Mouse (Mus musculus) heart, adult 8-10 months (tissue): ENCODE data around the gene Zbtb41. TPM values are rescaled to one million over a fixed set of nuclear protein-coding genes. Genes with fewer than 3 reads are reported as not detected.

Source experiments
- DNase-seq: peaks from one replicate; pipeline ENCODE4 v3.0.0; 2022; ENCODE audit warnings: low spot score
- total RNA-seq, 4 experiments: library from RNA; stranded (reverse); gene quantifications; 2 replicates each; pipeline ENCODE4 v1.2.4; 2022

The Zbtb41 gene
- total RNA-seq, 4 experiments from 2014 or later: 19.7 to 25.4 (median 21.6) TPM

GRCm38 (mm10) chr1:139465936-139466335, 43.8 kb downstream of the Zbtb41 start:
- DNase-seq: no peak

GRCm38 (mm10) chr1:139478898-139479297, 56.8 kb downstream of the Zbtb41 start:
- DNase-seq: no peak

- no peak for DNase-seq
These were observed 58.2 kb downstream of the Zbtb41 start for GRCm38 (mm10) chr1:139480246-139480645.

GRCm38 (mm10) chr1:139481146-139481545, 59.1 kb downstream of the Zbtb41 start:
- no peak for DNase-seq

GRCm38 (mm10) chr1:139494630-139495029, 72.5 kb downstream of the Zbtb41 start:
- no peak for DNase-seq

GRCm38 (mm10) chr1:139495408-139495807, 73.3 kb downstream of the Zbtb41 start:
- no peak for DNase-seq

- no peak for DNase-seq
These were observed 74.1 kb downstream of the Zbtb41 start for GRCm38 (mm10) chr1:139496212-139496611.

GRCm38 (mm10) chr1:139499751-139500150, 77.7 kb downstream of the Zbtb41 start:
- DNase-seq: no peak

- no peak for DNase-seq
These were observed 79.2 kb downstream of the Zbtb41 start, which contains the start of gene F13b for GRCm38 (mm10) chr1:139501258-139501752. Gene F13b (plus strand): TSS chr1:139501702.

Other genes with a start within 250 kb of the Zbtb41 start
- gene Crb1, start 45.2 kb upstream of the Zbtb41 start, total RNA-seq: 1 to 10 TPM in 1 of 4 experiments, under 1 TPM in 3; 0.22 to 1.1 (median 0.62) TPM
- gene Aspm, start 32.5 kb downstream of the Zbtb41 start, total RNA-seq: under 1 TPM; 0.12 to 0.72 (median 0.31) TPM
- not detected for gene F13b, start 79.4 kb downstream of the Zbtb41 start, total RNA-seq
- not detected for gene Cfhr1, start 138.0 kb downstream of the Zbtb41 start, total RNA-seq